Mouse (Mus musculus): ENCODE measurements at regions not wholly inside any gene's neighbourhood (a gene's known extent, or its start where the extent isn't known, plus 50 kb on each side); places are given as distances from the start of the nearest gene placed in this dataset.

- no peak for DNase-seq (ENCODE audit: extremely low spot score, low spot score)
Measured at GRCm38 (mm10) chr11:111442257-111442656, 376.3 kb downstream of the Kcnj2 start.

DNA sequence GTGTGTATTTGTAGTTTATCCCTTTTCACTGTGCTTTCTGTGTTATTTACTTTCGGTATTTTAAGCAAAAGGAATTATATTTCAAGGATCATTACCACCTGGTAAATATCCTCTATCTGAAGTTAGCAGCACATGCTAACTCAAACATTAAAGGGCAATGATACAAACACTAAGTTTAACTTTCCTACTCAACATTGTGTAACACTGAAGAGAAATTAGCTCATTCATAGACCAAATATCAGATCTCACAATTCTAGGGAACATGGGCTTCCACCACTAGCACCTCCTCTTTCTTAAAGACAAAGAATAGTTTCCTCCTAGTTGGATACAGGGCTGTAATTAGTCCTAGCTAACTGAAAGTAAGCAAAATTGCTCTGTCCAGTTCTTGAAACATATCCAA is 377.4 kb downstream of the Kcnj2 start:
- DNase-seq (ENCODE audit: extremely low spot score, low spot score): no peak

DNA sequence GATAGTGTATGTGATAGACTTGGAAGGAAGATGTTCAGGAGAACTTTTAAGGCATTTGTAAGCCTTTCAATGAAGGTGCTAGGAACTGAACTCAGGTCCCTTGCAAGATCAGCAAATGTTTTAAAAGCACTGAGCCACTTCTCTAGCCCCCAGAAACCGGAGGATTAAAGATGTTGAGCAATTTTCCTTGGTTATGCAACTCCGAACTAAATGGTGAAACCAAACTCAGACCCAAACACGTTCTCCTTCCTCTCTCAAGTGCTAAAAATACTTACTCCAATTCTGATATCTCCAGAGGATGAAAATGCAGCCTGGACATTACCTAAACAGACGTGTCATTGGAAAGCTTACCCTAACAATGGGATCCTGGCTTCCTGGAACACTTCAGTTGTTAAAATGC is 378.8 kb downstream of the Kcnj2 start:
- DNase-seq (ENCODE audit: extremely low spot score, low spot score): no peak

- DNase-seq (ENCODE audit: extremely low spot score, low spot score): no peak
Measured at GRCm38 (mm10) chr11:111445764-111446163, 379.8 kb downstream of the Kcnj2 start.

GRCm38 (mm10) chr11:111450811-111451494 is 385.0 kb downstream of the Kcnj2 start:
- DNase-seq (ENCODE audit: extremely low spot score, low spot score): no peak

DNA sequence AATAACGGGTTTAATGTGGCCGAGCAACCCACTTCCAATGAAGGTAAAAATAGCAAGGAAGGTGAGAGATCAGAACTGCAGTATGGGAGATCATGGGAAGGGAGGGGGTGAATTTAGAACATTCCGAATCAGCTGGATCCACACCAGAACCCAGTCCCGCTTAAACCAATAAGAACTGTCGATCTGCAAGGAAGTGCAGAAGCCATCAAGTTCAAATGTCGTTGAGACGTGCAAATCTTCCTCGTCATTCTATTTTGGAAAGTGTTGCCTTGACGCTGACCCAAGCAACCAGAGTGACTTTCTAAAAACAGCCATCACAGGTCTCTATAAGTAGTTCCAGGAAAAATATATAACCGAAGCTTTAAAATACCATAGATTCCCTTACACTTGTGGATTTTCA is 394.1 kb downstream of the Kcnj2 start:
- DNase-seq (ENCODE audit: extremely low spot score, low spot score): no peak

- DNase-seq (ENCODE audit: extremely low spot score, low spot score): no peak
Measured at GRCm38 (mm10) chr11:111484981-111485380, 419.0 kb downstream of the Kcnj2 start.

- no peak for DNase-seq (ENCODE audit: extremely low spot score, low spot score)
Measured at GRCm38 (mm10) chr11:111512471-111512870, 446.5 kb downstream of the Kcnj2 start.

- no peak for DNase-seq (ENCODE audit: extremely low spot score, low spot score)
Measured at GRCm38 (mm10) chr11:111522716-111523115, 456.8 kb downstream of the Kcnj2 start.

- DNase-seq (ENCODE audit: extremely low spot score, low spot score): no peak
Measured at GRCm38 (mm10) chr11:111523465-111523864, 457.5 kb downstream of the Kcnj2 start.

DNA sequence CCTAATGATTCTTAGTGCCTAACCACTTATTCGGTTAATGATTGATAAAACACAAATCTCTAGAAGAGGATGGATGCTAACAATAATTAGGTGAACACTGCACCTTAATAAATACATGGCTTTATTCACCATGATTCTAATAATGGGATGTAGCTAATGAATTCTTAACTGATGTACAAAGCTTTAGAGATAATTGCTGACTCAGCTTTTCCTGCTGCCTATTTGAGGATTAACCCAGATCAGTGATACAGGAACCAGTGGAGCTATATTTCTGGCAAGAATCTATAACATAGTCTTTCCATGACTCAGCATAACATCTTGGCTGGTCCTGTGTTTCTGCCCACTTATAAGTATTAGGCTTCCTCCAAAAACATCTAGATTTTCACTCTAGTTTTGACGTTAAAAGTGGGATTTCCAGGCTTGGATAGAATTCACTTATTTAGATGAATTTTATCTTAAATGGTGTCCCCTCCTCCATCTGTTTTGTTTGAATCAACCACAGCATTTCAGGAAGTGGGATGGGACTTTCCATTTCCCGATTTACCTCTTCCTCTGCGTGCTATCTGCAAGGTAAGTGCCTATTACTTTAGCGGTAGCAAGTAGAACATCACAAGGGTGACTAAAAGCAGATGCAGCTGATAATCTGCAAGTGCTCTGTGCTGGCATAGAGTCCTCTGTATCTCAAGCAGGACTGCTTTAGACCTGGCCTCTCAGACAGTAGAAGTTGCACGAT is 460.2 kb downstream of the Kcnj2 start:
- DNase-seq (ENCODE audit: extremely low spot score, low spot score): no peak

DNA sequence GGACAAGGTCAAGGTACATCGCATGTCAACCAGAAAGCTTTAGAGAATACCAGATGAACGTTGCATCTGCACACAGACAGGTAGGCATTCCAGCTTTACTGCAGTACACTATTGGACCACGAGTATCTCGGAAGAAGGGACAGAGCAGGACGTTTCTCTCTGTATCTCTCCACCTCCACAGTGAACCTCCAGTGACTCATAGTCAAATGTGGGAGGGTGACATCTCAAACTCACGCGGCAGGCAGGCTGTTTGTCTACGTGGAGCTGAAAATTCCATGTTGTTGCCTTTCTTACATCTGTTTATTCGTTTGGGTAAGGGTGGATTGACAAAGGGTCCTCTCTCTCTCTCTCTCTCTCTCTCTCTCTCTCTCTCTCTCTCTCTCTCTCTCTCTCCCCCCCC is 463.6 kb downstream of the Kcnj2 start:
- no peak for DNase-seq (ENCODE audit: extremely low spot score, low spot score)

DNA sequence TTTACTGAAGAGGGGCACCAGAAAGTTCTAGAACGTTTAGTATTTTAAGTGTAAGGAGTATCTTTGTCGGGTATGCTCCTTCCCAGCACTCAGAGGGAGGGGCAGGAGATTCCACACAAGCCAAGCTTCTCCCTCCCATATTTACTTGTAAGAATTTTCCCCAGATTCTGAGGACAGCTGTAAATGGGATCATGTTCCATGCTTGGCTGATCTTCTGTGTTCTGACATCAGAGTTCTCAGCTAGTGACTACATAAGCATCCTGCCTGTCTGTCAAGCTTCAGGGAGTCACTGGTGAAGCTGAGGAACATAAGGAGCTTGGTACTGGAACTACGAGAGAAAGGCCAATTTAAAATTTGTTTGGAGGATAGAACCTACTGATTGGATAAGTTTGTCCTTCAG is 464.9 kb downstream of the Kcnj2 start:
- DNase-seq (ENCODE audit: extremely low spot score, low spot score): no peak

GRCm38 (mm10) chr11:111532457-111532856 is 466.5 kb downstream of the Kcnj2 start:
- DNase-seq (ENCODE audit: extremely low spot score, low spot score): no peak

GRCm38 (mm10) chr11:111536040-111536836 is 470.3 kb downstream of the Kcnj2 start:
- peak; percentile 73 for DNase-seq (ENCODE audit: extremely low spot score, low spot score)

DNA sequence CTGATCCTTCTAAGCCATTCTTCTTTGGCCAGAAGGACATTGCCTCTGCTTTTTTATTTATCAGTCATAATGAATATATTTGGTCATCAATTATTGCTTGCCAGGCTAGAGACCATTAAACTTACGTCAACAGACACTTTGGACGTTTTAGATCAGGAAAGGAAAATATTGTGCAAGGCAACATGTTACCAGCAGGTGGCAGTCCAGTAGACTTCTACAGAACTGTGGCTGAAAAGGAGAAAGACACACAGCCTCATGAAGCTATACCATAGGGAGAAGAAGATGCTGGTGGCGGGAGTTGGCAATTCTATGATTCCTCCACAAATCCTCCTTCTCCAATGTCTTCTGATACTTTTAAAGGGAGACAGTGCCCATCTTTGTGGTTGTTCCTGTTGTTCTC is 471.7 kb downstream of the Kcnj2 start:
- DNase-seq (ENCODE audit: extremely low spot score, low spot score): peak; percentile 60

DNA sequence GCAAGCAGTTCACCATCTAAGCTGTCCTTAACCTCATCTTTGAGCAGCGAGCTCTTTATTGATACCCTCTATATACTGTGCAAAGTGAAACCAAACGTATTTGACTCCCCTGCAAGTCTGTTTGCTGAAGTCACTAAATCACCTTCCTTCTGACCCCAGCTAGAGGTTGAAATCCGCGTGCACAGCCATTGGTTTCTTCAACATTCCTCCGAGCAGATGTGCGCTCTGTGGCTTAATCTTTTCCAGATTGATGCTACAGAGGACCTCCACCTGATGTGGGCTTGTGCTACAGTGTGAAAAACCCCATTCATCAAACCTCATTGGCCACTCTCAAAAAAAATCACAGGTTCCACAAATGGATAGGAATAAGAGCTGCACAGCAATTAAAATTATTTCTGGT is 474.0 kb downstream of the Kcnj2 start:
- DNase-seq (ENCODE audit: extremely low spot score, low spot score): peak; percentile 33

DNA sequence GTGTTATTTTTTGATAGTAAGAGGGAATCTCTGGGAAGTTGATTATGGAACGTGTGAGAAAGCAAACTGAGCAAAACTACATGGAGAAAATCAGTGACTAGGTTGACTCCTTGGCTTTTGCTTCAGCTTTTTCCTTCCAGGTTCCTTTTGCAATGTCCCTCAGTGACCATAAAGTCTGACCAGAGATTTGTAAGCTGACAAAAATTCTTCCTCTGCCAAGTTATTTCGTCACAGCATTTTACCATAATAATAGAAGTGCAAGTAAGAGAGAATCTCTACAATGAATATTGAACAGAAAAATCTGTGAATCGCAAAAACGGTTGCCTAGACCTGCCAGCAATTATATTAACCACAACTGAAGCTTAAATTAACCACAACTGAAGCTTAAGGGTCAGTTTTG is 479.3 kb downstream of the Kcnj2 start:
- no peak for DNase-seq (ENCODE audit: extremely low spot score, low spot score)

- DNase-seq (ENCODE audit: extremely low spot score, low spot score): no peak
Measured at GRCm38 (mm10) chr11:111555131-111555530, 489.2 kb downstream of the Kcnj2 start.

GRCm38 (mm10) chr11:111555615-111556014 is 489.7 kb downstream of the Kcnj2 start:
- DNase-seq (ENCODE audit: extremely low spot score, low spot score): no peak

GRCm38 (mm10) chr11:111558302-111559140 is 492.6 kb downstream of the Kcnj2 start:
- no peak for DNase-seq (ENCODE audit: extremely low spot score, low spot score)
